Mouse (Mus musculus) layer of hippocampus, postnatal 10 days (tissue): Measurements from ENCODE around the gene Icam4. TPM values are rescaled to one million over a fixed set of nuclear protein-coding genes. Genes with fewer than 3 reads are reported as not detected.

Source experiments
- DNase-seq, 2 experiments: peaks; one replicate each; pipeline ENCODE4 v3.0.0; 2021; ENCODE audit warnings: low spot score in 2 of 2
- total RNA-seq, 2 experiments: library from RNA; stranded (reverse); gene quantifications; 2 replicates each; pipeline ENCODE4 v1.2.3; 2021

The Icam4 gene
- total RNA-seq, 2 experiments from 2014 or later, result 0.56 TPM; not detected in 1

DNA sequence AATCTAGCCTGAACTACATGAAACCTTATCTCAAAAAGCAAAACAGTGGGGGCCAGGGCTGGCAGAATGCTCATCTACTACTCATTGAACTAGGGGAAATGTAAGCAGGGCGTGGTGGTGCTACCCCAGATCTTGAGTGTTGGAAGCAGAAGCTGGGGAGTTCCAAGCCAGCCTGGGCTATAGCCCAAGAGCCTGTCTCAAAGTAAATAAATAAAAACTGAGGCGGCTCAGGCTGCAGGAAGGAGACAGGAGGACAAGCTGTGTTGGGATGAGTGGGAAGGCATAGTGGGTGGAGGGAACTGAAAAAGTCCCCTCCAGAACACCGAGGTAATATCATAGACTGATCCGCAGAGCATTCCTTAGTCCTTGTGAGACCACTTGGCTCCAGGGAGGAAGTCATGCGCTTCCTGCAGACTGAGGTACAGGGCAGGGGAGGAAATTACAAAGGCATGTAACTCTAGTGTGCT lies 17.3 kb upstream of the Icam4 start:
- DNase-seq, result no peak

- DNase-seq, result no peak
These were observed 16.8 kb upstream of the Icam4 start for GRCm38 (mm10) chr9:21012368-21012767.

DNA sequence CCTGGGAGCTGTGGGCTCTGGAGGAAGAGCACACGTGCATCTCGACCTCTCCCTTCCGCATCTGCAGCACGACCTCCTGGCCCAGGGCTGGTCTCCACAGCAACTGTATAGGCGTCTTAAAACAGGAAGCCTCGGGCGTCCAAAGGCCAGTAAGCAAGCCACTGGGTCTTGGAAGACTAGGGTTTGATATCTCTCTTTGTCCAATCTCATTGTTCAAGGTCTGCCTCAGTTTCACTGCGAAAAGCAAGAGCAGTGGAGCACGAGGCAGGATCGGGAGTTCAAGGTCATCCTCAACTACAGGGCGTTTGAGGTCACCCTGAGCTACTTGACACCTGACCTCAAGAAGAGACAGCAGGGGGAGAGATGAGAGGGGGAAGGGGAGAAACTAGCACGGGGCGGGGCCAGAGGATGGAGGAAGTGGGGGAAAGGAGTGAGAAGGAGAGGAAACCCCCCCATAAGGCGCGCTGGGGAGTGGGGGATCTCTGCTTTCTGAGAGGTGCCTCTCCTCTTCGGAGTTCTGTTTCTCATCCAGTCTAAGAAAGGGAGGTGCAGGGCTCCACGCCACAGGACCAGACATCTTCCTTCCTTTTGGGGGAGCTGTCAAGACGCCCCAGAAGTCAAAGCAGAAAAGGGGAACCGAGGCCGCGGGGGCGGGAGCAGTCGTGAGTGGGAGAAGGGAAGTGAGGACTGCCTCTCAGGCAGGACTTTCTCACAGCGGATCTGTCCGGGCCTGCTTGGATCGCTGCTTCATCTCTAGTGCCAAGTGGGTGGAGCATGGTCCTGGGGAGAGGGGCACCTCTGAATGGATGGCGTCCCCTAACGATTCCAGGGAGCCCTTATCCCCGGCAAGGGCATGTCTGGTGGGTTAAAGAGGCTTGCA lies 14.2 kb upstream of the Icam4 start:
- DNase-seq, result peak; percentile 47 to 55

GRCm38 (mm10) chr9:21015571-21016130 lies 13.5 kb upstream of the Icam4 start, which contains the start of gene Icam1:
Icam1 (plus strand) TSS chr9:21015985.
- peak in 1 of 2 experiments; percentile 53 for DNase-seq

DNA sequence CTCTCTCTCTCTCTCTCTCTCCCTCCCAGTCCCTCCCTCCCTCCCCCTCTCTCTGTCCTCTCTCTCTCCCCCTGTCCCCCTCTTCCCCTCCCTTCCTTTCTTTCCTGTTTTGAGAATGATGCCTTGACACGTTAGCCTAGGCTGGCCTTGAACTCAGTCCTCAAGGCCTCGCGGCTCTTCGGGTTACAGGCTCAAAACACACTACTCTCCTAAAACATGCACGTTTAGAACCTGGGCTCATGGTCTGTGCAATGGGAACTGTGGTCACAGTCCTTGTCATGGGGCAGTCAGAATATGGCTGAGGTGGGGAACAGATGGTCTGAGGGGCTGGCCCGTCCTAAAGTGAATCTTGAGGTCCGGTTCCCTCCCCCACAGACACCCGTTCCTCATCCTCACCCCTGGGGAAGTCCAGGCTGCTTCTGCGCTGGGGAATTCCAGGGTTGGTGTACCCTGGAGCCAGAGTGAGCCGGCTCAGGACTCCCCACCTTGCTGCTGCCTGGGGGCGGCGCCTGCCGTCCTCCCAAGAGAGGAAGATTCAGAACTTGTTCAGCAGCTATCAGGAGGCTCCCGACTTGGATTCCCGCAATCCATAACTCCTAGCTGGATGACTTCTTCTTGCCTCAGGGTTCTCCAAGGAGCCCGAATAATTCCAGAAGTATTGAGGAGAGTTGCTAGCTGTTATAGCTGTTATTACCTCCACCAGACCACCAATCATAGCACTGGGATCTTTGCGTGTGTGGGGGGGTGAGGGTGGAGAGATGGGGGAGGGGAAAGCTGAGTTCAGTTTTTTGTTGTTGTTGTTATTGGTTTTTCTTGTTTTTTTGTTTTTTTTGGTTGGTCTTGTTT lies 12.6 kb upstream of the Icam4 start:
- DNase-seq, result no peak

DNA sequence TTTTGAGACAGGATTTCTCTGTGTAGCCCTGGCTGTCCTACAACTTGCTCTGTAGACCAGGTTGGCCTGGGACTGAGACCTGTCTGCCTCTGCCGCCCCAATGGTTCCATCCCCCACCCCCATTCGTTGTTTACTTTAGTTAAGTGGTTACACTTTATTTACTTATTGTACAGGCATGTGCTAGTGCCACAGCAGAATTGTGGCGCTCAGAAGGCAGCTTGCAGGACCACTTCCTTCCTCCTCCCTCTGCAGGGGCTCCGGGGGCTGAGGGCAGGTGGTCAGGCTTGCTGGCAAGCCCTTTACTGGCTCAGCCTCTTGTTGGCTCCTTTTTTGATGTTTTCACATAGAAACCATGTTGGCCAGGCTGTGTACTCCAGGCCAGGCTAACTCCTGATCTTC lies 12.0 kb upstream of the Icam4 start:
- DNase-seq, result no peak

DNA sequence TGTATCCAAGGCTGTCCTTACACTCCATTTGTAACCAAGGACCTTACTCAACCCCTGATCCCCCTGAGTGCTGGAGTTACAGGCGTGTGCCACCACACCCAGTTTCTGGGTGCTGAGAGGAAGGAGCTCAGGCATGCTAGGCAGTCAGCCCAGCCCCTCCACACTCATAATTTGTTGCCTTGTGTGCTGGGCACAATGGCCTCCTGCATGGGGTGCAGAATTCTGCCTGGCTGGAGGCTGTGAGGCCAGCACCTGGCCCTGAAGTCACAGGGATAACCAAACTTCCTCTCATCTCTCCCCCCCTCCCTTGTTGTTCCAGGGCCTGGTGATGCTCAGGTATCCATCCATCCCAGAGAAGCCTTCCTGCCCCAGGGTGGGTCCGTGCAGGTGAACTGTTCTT lies 10.6 kb upstream of the Icam4 start:
- DNase-seq, result no peak

GRCm38 (mm10) chr9:21021363-21021762 lies 7.8 kb upstream of the Icam4 start:
- DNase-seq, result no peak

DNA sequence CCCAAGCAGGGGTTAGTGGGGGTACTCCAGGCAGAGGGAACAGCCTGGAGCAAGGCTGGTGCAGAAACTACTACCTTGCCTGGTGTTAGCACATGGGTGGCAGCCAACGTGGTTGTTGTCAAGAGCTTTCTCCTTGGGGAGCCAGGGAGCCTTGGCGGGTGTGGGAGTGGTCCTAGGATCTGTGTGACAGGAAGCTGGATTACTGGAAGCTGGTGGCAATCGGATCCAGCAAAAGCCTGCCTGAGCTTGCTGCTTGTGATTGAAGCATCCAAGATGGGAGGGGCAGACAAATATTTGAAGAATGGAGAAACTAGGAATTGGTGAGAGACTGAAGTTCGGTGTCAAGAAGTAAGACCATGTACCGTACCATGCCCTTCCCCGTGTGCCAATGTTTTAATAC lies 6.9 kb upstream of the Icam4 start:
- DNase-seq, result no peak

GRCm38 (mm10) chr9:21022726-21023125 lies 6.4 kb upstream of the Icam4 start:
- DNase-seq, result no peak

DNA sequence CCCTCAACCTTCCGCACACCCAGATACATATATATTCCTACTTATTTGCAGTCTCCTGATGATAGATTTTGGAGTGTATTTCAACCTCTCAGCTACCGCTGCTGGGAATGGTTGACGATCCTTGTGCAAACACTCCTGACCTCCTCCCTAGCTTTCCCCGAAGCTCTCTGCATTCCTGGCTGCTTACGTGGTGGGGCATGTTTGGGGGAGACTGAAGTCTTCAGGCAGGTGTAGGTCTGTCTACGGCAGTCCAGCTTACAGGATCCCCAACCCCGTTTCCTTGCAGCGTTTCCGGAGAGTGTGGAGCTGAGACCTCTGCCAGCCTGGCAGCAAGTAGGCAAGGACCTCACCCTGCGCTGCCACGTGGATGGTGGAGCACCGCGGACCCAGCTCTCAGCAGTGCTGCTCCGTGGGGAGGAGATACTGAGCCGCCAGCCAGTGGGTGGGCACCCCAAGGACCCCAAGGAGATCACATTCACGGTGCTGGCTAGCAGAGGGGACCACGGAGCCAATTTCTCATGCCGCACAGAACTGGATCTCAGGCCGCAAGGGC lies 3.8 kb upstream of the Icam4 start:
- no peak for DNase-seq

GRCm38 (mm10) chr9:21026849-21027248 lies 2.3 kb upstream of the Icam4 start:
- no peak for DNase-seq

DNA sequence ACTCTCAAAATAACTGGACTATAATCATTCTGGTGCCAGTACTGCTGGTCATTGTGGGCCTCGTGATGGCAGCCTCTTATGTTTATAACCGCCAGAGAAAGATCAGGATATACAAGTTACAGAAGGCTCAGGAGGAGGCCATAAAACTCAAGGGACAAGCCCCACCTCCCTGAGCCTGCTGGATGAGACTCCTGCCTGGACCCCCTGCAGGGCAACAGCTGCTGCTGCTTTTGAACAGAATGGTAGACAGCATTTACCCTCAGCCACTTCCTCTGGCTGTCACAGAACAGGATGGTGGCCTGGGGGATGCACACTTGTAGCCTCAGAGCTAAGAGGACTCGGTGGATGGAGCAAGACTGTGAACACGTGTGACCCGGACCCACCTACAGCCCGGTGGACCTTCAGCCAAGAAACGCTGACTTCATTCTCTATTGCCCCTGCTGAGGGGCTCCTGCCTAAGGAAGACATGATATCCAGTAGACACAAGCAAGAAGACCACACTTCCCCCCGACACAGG lies 1.3 kb upstream of the Icam4 start:
- DNase-seq, result no peak

GRCm38 (mm10) chr9:21028560-21029110 lies 538 bp upstream of the Icam4 start:
- no peak for DNase-seq

GRCm38 (mm10) chr9:21030055-21030600 lies 955 bp downstream of the Icam4 start:
- no peak for DNase-seq

DNA sequence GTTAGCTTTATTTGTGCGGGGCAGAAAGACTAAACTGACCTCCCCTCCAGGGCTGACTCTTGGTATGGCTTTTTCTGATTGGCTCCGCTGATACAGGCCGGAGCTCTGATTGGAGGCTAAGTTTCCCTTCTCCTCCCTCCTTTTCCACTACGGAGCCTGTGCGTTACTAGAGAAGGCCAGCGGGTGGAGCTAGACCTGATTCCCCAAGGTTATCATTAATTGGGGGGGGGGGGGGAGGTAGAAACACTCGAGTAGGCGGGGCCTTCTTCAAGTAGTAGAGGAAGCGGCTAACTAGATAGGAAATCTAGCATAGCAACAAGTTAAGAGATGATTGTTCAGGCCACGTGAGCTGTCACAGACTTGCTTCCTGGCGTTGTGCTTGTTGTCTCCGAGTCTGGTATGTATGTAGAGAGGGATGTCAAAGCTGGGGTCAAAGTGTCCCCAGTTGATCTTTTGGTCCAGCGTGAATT lies 1.6 kb downstream of the Icam4 start:
- DNase-seq, result peak; percentile 82 to 88

DNA sequence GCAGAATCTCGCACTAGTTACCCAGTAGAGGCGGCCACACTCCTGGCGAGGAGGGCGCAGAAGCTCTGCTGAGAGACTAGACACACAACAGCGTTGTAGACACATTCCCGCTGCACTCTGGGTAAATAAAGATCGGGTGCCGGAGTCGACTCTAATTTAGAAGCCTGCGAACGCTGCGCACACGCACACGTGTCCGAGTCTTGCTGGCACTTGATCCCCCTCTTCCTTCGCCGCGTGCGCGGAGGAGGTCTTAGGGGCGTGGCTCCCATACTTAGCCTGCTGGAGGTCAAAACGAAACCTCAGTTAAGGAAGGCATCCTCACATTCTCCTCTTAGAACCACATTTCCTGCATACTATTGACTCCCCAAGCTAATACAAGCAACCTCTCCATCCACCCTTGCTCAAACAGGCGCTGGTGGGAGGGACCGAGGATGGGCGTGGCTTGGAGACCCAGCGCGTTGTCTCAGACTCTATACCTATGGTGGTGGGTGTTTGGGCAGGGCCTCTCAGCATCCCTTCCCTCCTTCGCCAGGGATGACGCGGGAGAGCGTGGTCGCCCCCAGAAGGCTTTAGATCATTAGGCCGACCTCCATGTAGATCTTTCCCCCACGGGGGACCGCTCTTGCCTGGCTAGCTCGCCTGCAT lies 2.2 kb downstream of the Icam4 start:
- DNase-seq, result peak; percentile 65 to 74

DNA sequence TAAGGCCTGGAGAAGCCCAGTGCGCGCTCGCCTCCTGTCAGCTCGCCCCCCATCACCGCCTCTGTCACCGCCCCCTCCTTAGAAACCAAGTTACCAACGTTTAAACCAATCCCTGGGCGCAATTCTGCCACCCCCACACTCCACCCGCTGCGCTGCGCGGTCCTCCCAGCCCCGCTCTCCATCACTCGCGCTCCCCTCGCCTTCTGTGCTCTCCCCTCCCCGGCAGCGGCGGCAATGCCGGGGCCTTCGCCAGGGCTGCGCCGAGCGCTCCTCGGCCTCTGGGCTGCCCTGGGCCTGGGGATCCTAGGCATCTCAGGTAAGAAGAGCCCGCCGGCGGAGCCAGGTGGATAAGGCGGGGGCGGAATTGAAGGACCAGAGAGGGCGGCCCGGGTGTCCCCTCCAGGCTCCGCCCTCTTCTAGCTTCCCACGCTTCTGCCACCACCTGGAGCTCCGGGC lies 2.8 kb downstream of the Icam4 start, which contains the start of gene Icam5:
Gene Icam5, plus strand, starts transcription at position 178 of the 456 bp plus-strand sequence.
- peak; percentile 78 to 81 for DNase-seq

GRCm38 (mm10) chr9:21032491-21032890 lies 3.3 kb downstream of the Icam4 start:
- DNase-seq, result no peak

GRCm38 (mm10) chr9:21033136-21033535 lies 4.0 kb downstream of the Icam4 start:
- DNase-seq, result peak; percentile 62 to 70
